Mouse (Mus musculus): ENCODE results near the gene Gm13769.
"Not testable (repeated sequence)": the region's sequence is repeated elsewhere in the genome, so short reads cannot be mapped to it uniquely, and the experiment has no call there.

The Gm13769 gene

GRCm38 (mm10) chr2:90321900-90322299, at the start of gene Gm13769:
Gene Gm13769 (plus strand): TSS chr2:90322200.
- in situ Hi-C loops (cut with MboI) = not testable (repeated sequence)

GRCm38 (mm10) chr2:90292741-90293140, 29.3 kb upstream of the Gm13769 start, which contains the start of gene Olfr1272:
Gene Olfr1272 (minus strand): TSS chr2:90292841.
- in situ Hi-C loops (cut with MboI) = no loop called here

GRCm38 (mm10) chr2:90346694-90347093, 24.7 kb downstream of the Gm13769 start:
- in situ Hi-C loops (cut with MboI) = not testable (repeated sequence)

- in situ Hi-C loops (cut with MboI) = not testable (repeated sequence)
These were observed 29.0 kb downstream of the Gm13769 start for GRCm38 (mm10) chr2:90351047-90351446.

- in situ Hi-C loops (cut with MboI) = not testable (repeated sequence)
These were observed 29.5 kb downstream of the Gm13769 start for GRCm38 (mm10) chr2:90351540-90351939.

GRCm38 (mm10) chr2:90359229-90359628, 37.2 kb downstream of the Gm13769 start:
- in situ Hi-C loops (cut with MboI) = not testable (repeated sequence)

GRCm38 (mm10) chr2:90360199-90360598, 38.2 kb downstream of the Gm13769 start:
- in situ Hi-C loops (cut with MboI) = not testable (repeated sequence)

Data from mature B cell (primary cell).